In genomic region chr13:69944651-69945050, GRCm38 (mm10) we compare ENCODE assay signal across 18 mouse cellular contexts.
"Had no signal": no experiment of that assay in that cellular context is flagged by ENCODE, and none has a peak within 500 bp of the region (broad histone marks: within the 10 kb centered on the region; RNA-seq: fewer than 3 reads in every experiment).

No protein-coding gene starts in this region.

- H3K4me3 ChIP-seq: limb, embryonic 10.5 days; limb, embryonic 13.5 days; liver, embryonic 12.5 days; liver, embryonic 15.5 days; lung, embryonic 15.5 days; midbrain, embryonic 12.5 days; midbrain, embryonic 15.5 days; myocyte had no signal

- H3K4me2 ChIP-seq: limb, embryonic 13.5 days; liver, embryonic 12.5 days; liver, embryonic 15.5 days; lung, embryonic 15.5 days; midbrain, embryonic 12.5 days; midbrain, embryonic 15.5 days had no signal

- ATAC-seq: liver, embryonic 12.5 days; midbrain, embryonic 15.5 days had no signal

- DNase-seq: kidney, adult 9 months; kidney, postnatal 14 days; kidney, postnatal 4 days; liver; lung, adult 18-20 months; lung, postnatal 14 days; lung, postnatal 4 days; thymus, adult 2 months; thymus, postnatal 14 days; thymus, postnatal 4 days had no signal

- H3K4me1 ChIP-seq: limb, embryonic 10.5 days; limb, embryonic 13.5 days; liver, embryonic 12.5 days; liver, embryonic 15.5 days; lung, embryonic 15.5 days had no signal

- H3K9me3 ChIP-seq: limb, embryonic 10.5 days; limb, embryonic 13.5 days; liver, embryonic 12.5 days; liver, embryonic 15.5 days; lung, embryonic 15.5 days; midbrain, embryonic 15.5 days had no signal

- H3K36me3 ChIP-seq: limb, embryonic 10.5 days; limb, embryonic 13.5 days; liver, embryonic 12.5 days; liver, embryonic 15.5 days; lung, embryonic 15.5 days; midbrain, embryonic 12.5 days; midbrain, embryonic 15.5 days had no signal

- H3K27ac ChIP-seq: limb, embryonic 10.5 days; limb, embryonic 13.5 days; liver, embryonic 12.5 days; liver, embryonic 15.5 days; lung, embryonic 15.5 days; midbrain, embryonic 12.5 days; midbrain, embryonic 15.5 days had no signal

- H3K27me3 ChIP-seq: limb, embryonic 13.5 days; liver, embryonic 12.5 days; liver, embryonic 15.5 days; lung, embryonic 15.5 days; midbrain, embryonic 12.5 days; midbrain, embryonic 15.5 days had no signal

- H3K9ac ChIP-seq: limb, embryonic 13.5 days; liver, embryonic 12.5 days; liver, embryonic 15.5 days; lung, embryonic 15.5 days; midbrain, embryonic 12.5 days; midbrain, embryonic 15.5 days had no signal
